Mouse (Mus musculus) testis, adult 2 months (tissue): Measurements from ENCODE around the gene Cdc14b. TPM values are rescaled to one million over a fixed set of nuclear protein-coding genes. Genes with fewer than 3 reads are reported as not detected.

ENCODE experiments used
- H3K27ac ChIP-seq: fragments of 200-500 bp; 2 replicates; pipeline ENCODE4 v1.5.1; 2012; ENCODE audit warnings: low read depth, low read length; ENCODE audit not compliant: control insufficient read depth, insufficient read depth
- H3K27me3 ChIP-seq: fragments of 200-500 bp; 2 replicates; pipeline ENCODE4 v1.6.1; 2012; ENCODE audit warnings: mild to moderate bottlenecking, low read length, moderate library complexity; ENCODE audit not compliant: control insufficient read depth, insufficient read depth
- H3K36me3 ChIP-seq: fragments of 200-500 bp; 2 replicates; pipeline ENCODE4 v1.6.1; 2012; ENCODE audit warnings: mild to moderate bottlenecking, low read length; ENCODE audit not compliant: control insufficient read depth, insufficient read depth
- H3K4me1 ChIP-seq: fragments of 200-500 bp; 2 replicates; pipeline ENCODE4 v1.6.1; 2012; ENCODE audit warnings: low read length; ENCODE audit not compliant: control insufficient read depth, insufficient read depth
- H3K4me3 ChIP-seq: fragments of 200-500 bp; 2 replicates; pipeline ENCODE4 v1.5.1; 2012; ENCODE audit warnings: low read depth, mild to moderate bottlenecking, low read length, moderate library complexity, mixed read lengths; ENCODE audit not compliant: control insufficient read depth
- CTCF ChIP-seq: fragments of 200-500 bp; IDR thresholded peaks from 2 replicates; pipeline ENCODE4 v1.5.1; 2012; ENCODE audit warnings: low read depth, mild to moderate bottlenecking, inconsistent platforms, low read length, moderate library complexity; ENCODE audit not compliant: control insufficient read depth, insufficient read depth, insufficient replicate concordance
- POLR2A ChIP-seq: fragments of 200-500 bp; IDR thresholded peaks from 2 replicates; pipeline ENCODE4 v1.6.1; 2012; ENCODE audit warnings: low read depth, mild to moderate bottlenecking, inconsistent platforms, low read length, moderate library complexity; ENCODE audit not compliant: control insufficient read depth
- polyA plus RNA-seq: library from polyadenylated mRNA; depleted of rRNA; stranded (reverse); fragments of >200 nt; gene quantifications from 2 replicates; pipeline ENCODE4 v1.2.3, GENCODE M21; 2012

Cdc14b gene
- polyA plus RNA-seq, 1 experiment: 60.4 TPM

DNA sequence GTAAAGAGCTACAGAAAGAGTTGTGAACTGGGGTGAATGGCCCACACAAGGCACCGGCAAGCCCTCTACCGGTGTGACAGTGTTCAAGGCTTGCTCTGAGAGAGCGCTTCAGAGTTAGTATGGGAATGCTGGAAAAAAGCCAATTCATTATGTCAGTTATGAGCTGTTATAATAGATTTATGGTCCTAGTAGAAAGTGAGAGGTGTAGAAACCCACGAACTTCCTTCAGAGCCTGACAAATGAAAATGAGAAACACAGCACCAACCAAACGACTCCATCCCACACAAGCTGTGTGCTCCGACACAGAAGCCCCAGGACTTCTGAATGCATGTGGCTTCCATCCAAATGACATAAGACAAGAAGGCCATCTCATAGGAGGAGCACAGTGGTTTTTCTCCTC, 77.2 kb downstream of the Cdc14b start:
- no peak overlapping the region for H3K4me3 ChIP-seq
- no peak for TF ChIP-seq POLR2A
- no peak for TF ChIP-seq CTCF
- H3K4me1 ChIP-seq: no peaks in the 10 kb centered on the region
- no peaks in the 10 kb centered on the region for H3K27me3 ChIP-seq
- no peaks in the 10 kb centered on the region for H3K36me3 ChIP-seq
- no peak overlapping the region for H3K27ac ChIP-seq

DNA sequence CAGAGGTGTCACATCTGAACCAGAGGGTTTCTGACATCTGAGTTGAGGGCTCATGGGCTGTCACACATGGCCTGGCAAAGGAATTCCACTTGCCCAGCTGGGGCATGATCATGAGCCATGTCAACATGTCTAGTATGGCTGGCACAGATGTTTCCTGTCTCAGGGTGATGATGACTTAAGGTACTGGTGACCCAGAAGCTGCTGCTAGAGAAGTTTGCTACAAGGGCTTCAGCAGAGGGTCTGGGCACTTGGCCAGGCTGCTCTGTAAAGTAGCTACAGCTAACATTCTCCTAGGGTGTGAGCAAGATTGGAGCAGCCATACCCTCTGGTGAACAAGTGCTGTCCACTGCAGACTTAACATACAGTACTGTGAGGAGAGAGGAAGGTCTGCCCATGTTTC, 88.0 kb downstream of the Cdc14b start:
- Histone ChIP-seq H3K36me3 (no peaks in the 10 kb centered on the region), H3K4me1 (no peaks in the 10 kb centered on the region), H3K27ac (no peak overlapping the region), H3K4me3 (no peak overlapping the region), H3K27me3 (no peaks in the 10 kb centered on the region)
- no peak for TF ChIP-seq POLR2A
- TF ChIP-seq CTCF: no peak

DNA sequence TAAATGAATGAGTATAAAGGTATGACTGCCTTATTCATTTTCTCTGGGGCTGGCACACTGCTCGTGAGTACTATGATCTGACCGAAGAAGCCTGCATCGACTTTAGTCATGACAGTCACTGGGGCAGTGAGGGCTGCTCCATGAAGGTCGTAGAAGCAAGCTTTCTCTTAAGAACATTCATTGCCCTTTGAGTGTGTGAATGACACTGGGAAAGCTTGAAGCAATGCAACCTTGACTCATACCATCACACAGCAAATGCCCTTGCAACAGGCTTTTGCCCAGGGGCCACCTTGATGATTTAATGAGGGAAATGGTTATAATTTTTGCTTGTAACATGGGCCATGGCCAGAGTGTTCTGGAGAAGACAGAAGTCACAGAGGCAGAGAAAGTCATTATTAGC, 88.6 kb downstream of the Cdc14b start:
- H3K4me3 ChIP-seq: no peak overlapping the region
- no peaks in the 10 kb centered on the region for H3K4me1 ChIP-seq
- no peak overlapping the region for H3K27ac ChIP-seq
- H3K27me3 ChIP-seq: no peaks in the 10 kb centered on the region
- H3K36me3 ChIP-seq: no peaks in the 10 kb centered on the region
- TF ChIP-seq POLR2A (no peak), CTCF (no peak)

DNA sequence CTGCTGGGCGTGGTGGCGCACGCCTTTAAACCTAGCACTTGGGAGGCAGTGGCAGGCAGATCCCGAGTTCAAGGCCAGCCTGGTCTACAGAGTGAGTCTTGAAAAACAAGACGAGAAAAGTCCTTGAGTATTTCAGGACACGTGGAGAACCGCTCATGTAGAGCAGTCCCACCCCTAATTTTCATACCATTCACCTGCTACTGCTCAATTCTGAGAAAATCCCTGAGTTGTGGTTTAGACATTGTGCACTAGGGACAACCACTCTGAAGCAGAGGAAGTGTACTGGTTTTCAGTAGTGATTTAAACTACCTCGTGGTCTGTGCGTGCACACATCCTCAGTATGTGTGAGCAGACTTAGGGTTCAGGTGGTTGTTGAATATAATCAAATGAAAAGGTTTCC, 89.5 kb downstream of the Cdc14b start:
- H3K4me3 ChIP-seq: no peak overlapping the region
- TF ChIP-seq CTCF (no peak), POLR2A (no peak)
- no peak overlapping the region for H3K27ac ChIP-seq
- no peaks in the 10 kb centered on the region for H3K4me1 ChIP-seq
- H3K36me3 ChIP-seq: no peaks in the 10 kb centered on the region
- no peaks in the 10 kb centered on the region for H3K27me3 ChIP-seq

DNA sequence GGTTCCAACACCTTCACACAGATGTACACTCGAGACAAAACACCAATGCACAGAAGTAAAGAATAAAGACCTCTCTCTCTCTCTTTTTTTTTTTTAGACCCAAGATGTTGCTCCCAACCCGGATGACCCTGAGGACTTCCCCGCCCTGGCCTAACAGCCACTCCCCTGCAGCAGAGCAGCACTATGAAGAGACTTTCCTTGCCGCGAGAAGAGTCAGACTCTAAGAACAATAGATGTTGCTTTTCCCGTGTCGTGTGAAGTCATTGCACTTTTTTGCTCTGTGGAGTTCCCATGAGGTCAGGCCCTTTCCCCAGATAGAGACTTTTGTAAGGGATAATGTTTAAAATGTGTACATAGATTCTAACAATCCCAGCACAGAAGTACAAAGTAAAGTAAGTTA, 89.9 kb downstream of the Cdc14b start:
- no peak overlapping the region for H3K27ac ChIP-seq
- no peak overlapping the region for H3K4me3 ChIP-seq
- H3K27me3 ChIP-seq: no peaks in the 10 kb centered on the region
- no peaks in the 10 kb centered on the region for H3K4me1 ChIP-seq
- TF ChIP-seq POLR2A (no peak), CTCF (no peak)
- H3K36me3 ChIP-seq: no peaks in the 10 kb centered on the region

DNA sequence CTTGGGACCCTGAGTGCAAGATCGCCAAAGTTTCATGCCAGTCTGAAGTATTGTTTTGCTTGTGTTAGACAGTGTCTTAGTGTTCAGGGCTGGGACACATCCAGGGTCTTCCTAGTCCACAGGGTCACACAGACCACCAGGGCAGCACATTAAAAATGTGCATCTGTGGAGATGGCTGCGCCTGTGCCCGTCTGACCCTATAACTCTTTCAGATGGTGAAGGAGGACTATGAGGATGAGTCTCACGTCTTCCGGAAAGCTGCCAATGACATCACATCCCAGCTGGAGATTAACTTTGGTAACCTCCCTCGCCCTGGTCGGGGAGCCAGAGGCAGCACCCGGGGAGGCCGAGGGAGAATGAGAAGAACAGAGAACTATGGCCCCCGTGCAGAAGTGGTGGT, 90.7 kb downstream of the Cdc14b start:
- no peak for TF ChIP-seq CTCF
- TF ChIP-seq POLR2A: no peak
- H3K36me3 ChIP-seq: no peaks in the 10 kb centered on the region
- H3K4me1 ChIP-seq: no peaks in the 10 kb centered on the region
- no peaks in the 10 kb centered on the region for H3K27me3 ChIP-seq
- H3K27ac ChIP-seq: no peak overlapping the region
- no peak overlapping the region for H3K4me3 ChIP-seq

DNA sequence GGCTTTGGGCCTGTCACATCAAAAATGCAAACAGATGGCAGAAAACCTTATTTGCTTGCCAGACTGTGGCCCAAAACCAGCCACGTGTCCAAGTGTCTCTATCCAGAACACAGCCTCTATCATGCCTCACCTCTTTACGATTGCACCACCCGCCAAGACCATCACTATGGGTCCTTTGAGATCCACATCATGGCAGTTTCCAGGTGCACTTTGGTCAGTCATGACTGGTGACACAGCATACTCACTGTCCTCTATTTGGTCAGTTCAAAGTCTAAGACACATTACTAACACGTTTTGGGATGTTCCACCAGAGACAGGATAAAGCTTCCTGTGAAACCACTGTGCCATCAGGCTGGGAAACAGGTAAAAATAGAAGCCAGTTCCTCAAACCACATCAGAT, 91.5 kb downstream of the Cdc14b start:
- H3K36me3 ChIP-seq: no peaks in the 10 kb centered on the region
- TF ChIP-seq CTCF (no peak), POLR2A (no peak)
- no peak overlapping the region for H3K27ac ChIP-seq
- no peaks in the 10 kb centered on the region for H3K4me1 ChIP-seq
- no peak overlapping the region for H3K4me3 ChIP-seq
- H3K27me3 ChIP-seq: no peaks in the 10 kb centered on the region

DNA sequence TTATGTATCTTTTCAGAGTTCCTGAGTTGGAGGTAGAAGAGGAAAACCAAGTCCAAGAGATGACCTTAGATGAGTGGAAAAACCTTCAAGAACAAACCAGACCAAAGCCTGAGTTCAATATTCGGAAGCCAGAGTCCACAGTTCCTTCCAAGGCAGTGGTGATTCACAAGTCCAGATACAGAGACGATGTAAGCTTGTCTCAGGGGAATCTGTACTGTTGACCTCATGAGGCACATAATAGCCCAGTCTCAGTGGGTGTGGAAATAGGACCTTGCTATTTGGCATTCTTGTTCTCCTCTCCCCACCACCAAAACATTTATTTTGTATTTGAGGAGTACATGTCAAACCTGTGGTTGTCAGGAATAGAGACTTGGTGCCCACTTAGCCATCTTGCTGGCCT, 93.0 kb downstream of the Cdc14b start:
- no peaks in the 10 kb centered on the region for H3K27me3 ChIP-seq
- no peaks in the 10 kb centered on the region for H3K4me1 ChIP-seq
- TF ChIP-seq POLR2A (no peak), CTCF (no peak)
- H3K36me3 ChIP-seq: no peaks in the 10 kb centered on the region
- H3K27ac ChIP-seq: no peak overlapping the region
- H3K4me3 ChIP-seq: no peak overlapping the region
